Mouse (Mus musculus) megakaryocyte-erythroid progenitor cell, adult 5 weeks (primary cell): ENCODE results near the gene Fam107a. TPM values are rescaled to one million over a fixed set of nuclear protein-coding genes. Genes with fewer than 3 reads are reported as not detected.

Experiments
- polyA plus RNA-seq: library from polyadenylated mRNA; stranded (reverse); fragments of >175 nt; gene quantifications from 2 replicates; pipeline ENCODE4 v1.2.3, GENCODE M21; 2012

Gene Fam107a
- not detected in 2 replicates for polyA plus RNA-seq

GRCm38 (mm10) chr14:8317194-8318097 lies at the start of gene Fam107a:
Gene Fam107a (minus strand): TSS chr14:8318023.

GRCm38 (mm10) chr14:8259166-8259565 lies 58.7 kb downstream of the Fam107a start, which contains the start of gene Acox2:
Gene Acox2 (minus strand): TSS chr14:8259353.

Other genes starting within 250 kb of the Fam107a start
- 3.5 and 3.6 TPM in 2 replicates for gene Rpp14, start 237.7 kb downstream of the Fam107a start, polyA plus RNA-seq
- gene Pxk, start 219.8 kb downstream of the Fam107a start, polyA plus RNA-seq: 8.7 and 8.8 TPM in 2 replicates
- gene Pdhb, start 145.0 kb downstream of the Fam107a start, polyA plus RNA-seq: 88.2 and 108 TPM in 2 replicates
- gene Kctd6, start 103.9 kb downstream of the Fam107a start, polyA plus RNA-seq: 1.1 and 1.4 TPM in 2 replicates
- gene Acox2, start 58.7 kb downstream of the Fam107a start, polyA plus RNA-seq: not detected in 2 replicates
- gene Oit1, start 60.7 kb upstream of the Fam107a start, polyA plus RNA-seq: not detected in 2 replicates